Mouse (Mus musculus) T-helper 2 cell (primary cell): ENCODE measurements at regions not wholly inside any gene's neighbourhood (a gene's known extent, or its start where the extent isn't known, plus 50 kb on each side); places are given as distances from the start of the nearest gene placed in this dataset.

Source experiments
- in situ Hi-C: fragments of 300-600 bp; cut with MboI, MseI; formaldehyde crosslinking; loops from one replicate; pipeline ENCODE4 v1.15.1; 2025; ENCODE audit warnings: high pct_unique_total_duplicates

GRCm38 (mm10) chr11:8227772-8228425, 436.4 kb downstream of the Tns3 start:
- in situ Hi-C loops = no loop called here

DNA sequence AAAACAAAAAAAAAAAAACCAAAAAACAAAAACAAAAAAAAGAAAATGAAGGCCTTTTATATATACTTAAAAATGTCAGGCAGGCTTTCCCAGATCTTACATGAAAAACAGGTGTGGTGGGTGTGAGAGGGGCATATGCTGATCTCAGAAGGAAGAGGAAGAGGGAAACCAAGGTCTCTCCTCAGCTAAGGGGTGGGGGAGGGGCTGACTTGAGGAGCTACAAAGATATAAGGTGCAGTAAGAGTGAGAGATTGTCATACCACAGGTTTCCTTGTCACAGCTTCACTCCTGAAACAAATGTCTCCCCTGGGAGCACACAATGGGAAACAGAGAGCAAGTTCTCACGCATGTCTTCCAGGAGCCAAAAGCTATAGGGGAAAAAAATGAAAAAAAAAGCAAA, 440.0 kb downstream of the Tns3 start:
- in situ Hi-C loops = no loop called here

DNA sequence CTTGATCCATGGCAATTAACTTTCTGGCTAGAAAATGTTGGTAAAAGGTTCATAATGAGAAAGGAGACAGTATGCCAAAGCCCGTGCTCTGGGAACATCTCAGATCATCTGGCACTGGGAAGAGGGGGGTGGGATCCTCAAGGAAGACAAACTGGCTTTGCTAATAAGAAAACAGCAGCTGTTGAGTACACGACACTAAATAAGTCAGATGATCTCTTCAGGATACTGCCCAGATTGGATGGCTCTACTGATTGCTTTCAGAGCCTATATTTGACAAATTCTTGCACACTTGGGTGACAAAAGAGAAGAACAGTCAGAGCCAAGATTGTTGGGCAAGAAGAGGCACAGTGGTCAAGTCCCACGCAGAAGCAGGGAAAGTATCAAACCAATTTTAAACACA, 443.7 kb downstream of the Tns3 start:
- in situ Hi-C loops = no loop called here

GRCm38 (mm10) chr11:8219911-8220310, 444.4 kb downstream of the Tns3 start:
- in situ Hi-C loops = no loop called here

DNA sequence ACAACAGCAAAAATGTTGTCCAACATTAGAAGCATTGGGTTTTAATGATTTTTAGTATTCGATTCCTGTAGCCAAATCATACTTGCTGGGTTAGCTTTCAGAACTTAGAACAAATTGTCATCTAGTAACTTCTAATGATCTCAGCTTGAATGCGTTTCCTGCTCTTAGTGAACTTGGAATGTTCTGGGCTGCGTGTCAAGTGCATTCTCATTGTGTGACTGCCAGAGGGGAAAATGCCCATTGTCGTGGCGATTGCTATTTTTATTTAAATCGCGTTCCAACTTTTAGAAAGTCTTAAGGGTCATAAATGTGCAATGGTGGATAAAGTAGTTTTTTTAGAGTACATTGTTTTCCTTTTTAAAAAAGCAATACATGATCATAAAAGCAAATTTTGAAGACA, 448.7 kb downstream of the Tns3 start:
- in situ Hi-C loops = no loop called here

GRCm38 (mm10) chr11:8214305-8214903, 449.9 kb downstream of the Tns3 start:
- in situ Hi-C loops = no loop called here

GRCm38 (mm10) chr11:8213130-8213529, 451.2 kb downstream of the Tns3 start:
- in situ Hi-C loops = no loop called here

GRCm38 (mm10) chr11:8212714-8213113, 451.6 kb downstream of the Tns3 start:
- in situ Hi-C loops = no loop called here

DNA sequence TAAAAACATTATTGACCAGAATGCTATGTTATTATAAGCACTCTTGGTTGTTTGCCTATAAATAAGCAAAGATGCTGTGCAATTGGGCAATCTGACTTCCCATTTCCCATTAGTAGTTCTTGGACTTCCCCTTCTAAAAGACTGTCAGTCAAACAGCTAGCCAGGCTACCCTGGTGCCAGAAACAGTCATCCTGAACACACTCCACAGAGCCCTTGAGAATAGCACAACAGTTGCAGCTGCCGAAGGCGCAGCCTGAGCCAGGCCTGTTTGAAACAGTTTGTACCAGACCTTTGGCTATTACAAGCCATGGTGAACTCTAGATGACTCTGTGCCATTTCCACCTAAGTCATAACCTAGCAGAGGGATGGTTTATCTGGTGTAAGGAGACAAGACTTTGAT, 455.3 kb downstream of the Tns3 start:
- in situ Hi-C loops = no loop called here

DNA sequence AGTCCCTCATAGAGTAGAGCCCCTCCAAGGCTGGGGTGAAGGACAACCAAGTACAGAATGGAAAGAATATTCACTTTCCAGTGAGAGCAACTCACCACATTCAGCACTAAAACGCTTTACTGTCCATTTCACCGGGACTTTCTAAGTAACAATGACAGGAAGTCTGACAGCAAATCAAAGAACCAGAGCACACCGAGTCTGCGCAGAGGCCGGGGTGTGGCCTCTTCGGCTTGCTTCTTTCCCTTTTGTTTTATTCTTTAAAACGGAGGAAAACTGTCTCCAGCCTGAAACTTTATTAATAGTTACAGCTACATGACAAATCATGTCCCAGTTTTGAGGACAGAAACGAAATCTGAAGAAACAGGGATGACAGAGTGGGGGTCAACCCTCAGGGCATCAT, 465.0 kb downstream of the Tns3 start:
- in situ Hi-C loops = no loop called here
